Mouse (Mus musculus): ENCODE data around the gene Mcm10.

- TF ChIP-seq USF2 (conservative IDR thresholded peaks at IDR 0.05; ENCODE audit: low read depth, low read length) (no peak), POLR2A (IDR thresholded peaks at IDR 0.05; ENCODE audit: low read depth, low read length) (no peak), NRF1 (IDR thresholded peaks at IDR 0.05; ENCODE audit: low read depth, low read length) (no peak), MAZ (IDR thresholded peaks at IDR 0.05; ENCODE audit: low read depth, low read length) (no peak), USF1 (IDR thresholded peaks at IDR 0.05; ENCODE audit: low read depth, low read length) (no peak), CTCF (conservative IDR thresholded peaks at IDR 0.05 in 1 of 2, IDR thresholded peaks at IDR 0.05 in 1 of 2; ENCODE audit: low read depth in 2 of 2, low read length in 2 of 2) (no peak), MAX (IDR thresholded peaks at IDR 0.05; ENCODE audit: low read length) (no peak), POLR2AphosphoS2 (IDR thresholded peaks at IDR 0.05; ENCODE audit: low read depth, low read length) (no peak), SIN3A (IDR thresholded peaks at IDR 0.05; ENCODE audit: low read length) (no peak), CHD2 (IDR thresholded peaks at IDR 0.05; ENCODE audit: low read length) (no peak), ELF1 (IDR thresholded peaks at IDR 0.05; ENCODE audit: low read depth, low read length) (no peak), HCFC1 (IDR thresholded peaks at IDR 0.05; ENCODE audit: low read depth, low read length) (no peak), KAT2A (IDR thresholded peaks at IDR 0.05; ENCODE audit: insufficient replicate concordance, low read length) (no peak)
These were observed 24.8 kb upstream of the Mcm10 start for GRCm38 (mm10) chr2:5037390-5037789.
